Mouse (Mus musculus): Measurements from ENCODE around the gene Dpp10.

Dpp10 gene

GRCm38 (mm10) chr1:124044925-124045640 is at the start of gene Dpp10:
Gene Dpp10, minus strand, starts transcription at chr1:124045559.
- DNase-seq, result no peak

DNA sequence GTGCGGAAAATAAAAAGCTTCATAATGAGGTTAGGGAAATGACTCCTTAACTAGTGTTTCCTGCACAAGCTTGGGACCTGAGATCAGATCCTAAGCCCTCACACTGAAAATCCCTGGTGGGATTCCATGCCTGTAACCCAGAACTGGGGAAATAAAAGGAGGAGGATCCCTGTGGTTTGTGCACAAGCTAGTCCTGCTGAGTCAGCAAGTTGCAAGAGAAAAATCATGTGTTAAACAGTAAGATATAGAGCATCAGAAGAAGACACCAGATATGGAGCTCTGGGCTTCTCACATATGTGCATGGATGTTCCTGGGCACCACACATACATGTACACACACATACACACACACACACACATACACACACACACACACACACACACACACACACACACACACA is 3.2 kb upstream of the Dpp10 start:
- DNase-seq, result no peak

DNA sequence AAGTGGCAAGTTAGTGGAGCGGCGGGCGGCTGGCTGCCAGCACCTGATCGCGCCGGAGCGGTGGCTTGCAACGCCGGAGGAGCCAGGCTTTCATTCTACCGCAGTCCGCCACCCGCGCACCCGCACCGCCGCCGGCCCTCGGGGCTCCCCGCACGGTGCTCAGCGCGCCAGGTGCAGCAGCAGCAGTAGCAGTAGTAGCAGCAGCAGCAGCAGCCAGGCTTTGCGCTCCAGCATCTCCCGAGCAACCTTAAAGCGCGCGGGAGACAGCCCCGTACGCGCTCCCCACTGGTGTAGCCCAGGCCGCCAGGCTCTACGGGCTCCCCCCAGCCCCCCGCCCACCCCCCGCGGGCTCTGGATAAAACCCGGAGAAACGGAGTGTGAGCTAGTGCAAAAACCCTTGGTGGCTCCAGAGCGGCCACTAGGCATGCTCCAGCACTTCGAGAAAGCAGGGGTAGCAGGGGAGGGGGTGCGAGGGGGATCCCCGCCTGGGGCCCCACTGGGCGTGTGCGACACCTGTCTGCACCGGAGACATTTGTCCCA is 472 bp upstream of the Dpp10 start:
- DNase-seq, result no peak

GRCm38 (mm10) chr1:124044161-124044560 is 1.2 kb downstream of the Dpp10 start:
- no peak for DNase-seq

- DNase-seq, result no peak
Measured at GRCm38 (mm10) chr1:124043421-124043820, 1.9 kb downstream of the Dpp10 start.

DNA sequence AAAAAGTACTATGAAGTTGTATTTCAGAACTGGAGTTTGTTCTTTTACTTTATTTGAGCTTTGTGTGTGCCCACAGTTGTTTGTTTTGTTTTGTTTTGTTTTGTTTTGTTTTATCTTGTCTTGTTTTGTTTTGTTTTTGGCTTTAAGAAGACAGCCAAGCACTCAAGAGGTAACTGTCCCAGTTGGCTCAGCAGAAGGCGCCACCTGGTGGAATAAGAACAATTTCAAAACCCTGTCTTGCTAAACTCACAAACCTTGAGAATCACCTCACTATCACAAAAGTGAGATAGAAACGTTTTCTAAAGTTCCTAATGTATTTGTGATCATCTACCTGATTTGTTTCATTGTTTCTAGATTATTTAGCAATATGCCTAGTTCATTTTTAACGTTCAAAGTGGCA is 3.8 kb downstream of the Dpp10 start:
- peak; percentile 19 for DNase-seq

DNA sequence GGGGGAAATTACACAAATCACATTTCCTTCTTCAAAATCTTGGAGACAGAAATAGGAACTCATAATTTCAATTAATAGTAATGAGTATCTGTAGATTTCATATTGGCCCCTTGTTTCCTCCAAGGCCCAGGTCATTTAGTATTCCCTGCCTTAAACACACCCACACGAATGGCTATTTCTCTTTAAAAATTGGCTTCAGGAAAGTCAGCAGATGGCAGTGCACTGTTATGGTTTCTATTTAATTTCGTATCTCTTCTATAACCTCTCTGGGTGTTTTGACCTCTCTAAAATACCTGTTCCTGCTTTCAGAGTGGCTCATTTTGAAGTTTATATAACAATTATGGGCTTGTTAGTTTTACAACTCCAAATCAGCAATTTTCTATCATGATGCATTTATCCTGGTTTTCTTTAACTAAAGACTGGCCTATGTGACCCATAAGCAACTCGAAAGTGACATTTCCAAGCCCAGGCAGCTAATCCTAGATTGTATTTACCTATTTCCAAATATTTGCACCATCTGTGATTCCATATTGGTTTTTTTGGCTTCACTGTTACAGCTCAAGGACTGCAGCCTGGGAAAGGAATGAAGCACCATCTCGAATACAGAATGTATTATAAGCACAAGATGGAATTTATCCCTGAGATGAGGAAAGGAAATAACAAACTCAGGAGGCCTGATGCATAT is 9.9 kb downstream of the Dpp10 start:
- DNase-seq, result no peak

GRCm38 (mm10) chr1:124032677-124033076 is 12.7 kb downstream of the Dpp10 start:
- no peak for DNase-seq

GRCm38 (mm10) chr1:124031968-124032367 is 13.4 kb downstream of the Dpp10 start:
- DNase-seq, result no peak

DNA sequence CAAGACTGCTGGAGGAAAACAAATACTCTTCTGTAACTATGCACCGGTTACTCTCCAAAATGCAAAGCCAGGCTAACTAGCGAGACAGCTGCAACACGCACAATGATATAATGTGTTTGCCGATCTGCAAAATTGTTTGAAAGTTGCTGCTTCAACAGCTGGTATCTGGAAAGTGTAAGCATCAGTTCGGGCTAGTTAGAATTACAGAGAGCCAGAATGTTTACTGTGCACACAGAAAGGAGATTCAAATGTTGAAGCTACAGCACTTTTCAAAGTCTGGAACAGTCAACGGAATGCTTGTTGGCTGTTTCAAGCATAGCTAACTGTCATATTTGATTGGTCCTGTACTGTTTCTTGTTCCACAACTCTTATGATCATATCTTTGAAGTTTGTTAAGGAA is 42.6 kb downstream of the Dpp10 start:
- no peak for DNase-seq

DNA sequence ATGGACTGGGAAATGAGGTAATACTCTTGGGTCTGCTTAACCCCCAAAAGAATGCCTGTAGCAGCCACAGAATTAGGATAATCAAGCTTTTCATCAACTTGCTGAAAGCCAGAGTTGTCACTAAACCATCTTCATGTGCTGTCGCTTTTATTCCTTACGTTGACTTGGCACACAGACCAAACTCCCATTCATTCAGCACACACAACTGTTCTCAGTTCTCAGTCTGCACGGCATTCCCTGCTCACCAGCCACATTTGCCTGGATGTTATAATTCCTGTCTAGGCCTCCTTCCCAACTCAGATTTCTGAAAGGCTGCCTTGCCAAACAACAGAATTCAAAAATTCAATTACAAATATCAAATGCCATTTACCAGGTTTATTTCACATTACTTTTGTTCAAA is 49.6 kb downstream of the Dpp10 start:
- DNase-seq, result no peak

GRCm38 (mm10) chr1:123985324-123986024 is 59.9 kb downstream of the Dpp10 start:
- no peak for DNase-seq

DNA sequence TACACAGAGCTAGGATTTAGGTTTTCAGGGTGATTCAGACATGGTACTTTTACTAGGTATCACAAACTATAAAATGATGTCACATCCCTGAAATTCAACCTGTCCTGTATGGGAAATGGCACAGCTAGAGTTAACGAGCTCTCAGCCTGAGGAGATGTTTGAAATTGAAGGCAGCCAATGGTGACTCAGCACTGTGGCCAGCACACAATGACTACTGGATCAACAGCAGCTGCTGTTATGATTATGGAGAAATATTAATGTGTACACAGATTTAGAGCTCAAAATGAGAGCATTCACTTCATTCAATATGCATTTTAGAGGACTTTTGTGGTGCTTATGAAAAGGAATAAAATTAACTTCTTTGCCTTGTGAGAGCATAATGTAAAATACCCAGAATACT is 66.8 kb downstream of the Dpp10 start:
- DNase-seq, result no peak

DNA sequence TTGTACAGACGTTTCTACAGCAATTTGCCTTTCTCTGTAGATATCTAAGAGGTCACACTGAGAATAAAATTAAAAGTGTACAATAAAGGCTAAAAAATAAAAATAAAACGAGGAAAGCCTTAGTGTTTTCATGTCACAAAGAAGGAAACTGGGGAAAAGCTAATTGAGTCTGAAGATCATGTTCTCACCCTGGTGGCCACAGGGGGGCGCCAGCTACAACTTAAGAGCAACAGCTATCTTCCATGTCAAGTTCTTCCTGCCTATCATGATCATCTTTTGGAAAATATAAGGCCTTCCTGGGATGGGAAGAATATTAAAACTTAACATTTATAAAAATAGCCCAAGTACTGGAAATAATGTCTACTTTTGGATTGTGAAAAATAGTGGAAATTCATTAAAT is 70.7 kb downstream of the Dpp10 start:
- peak; percentile 1 for DNase-seq

- no peak for DNase-seq
Measured at GRCm38 (mm10) chr1:123946149-123946548, 99.2 kb downstream of the Dpp10 start.

GRCm38 (mm10) chr1:123940826-123941225 is 104.5 kb downstream of the Dpp10 start:
- DNase-seq, result no peak

DNA sequence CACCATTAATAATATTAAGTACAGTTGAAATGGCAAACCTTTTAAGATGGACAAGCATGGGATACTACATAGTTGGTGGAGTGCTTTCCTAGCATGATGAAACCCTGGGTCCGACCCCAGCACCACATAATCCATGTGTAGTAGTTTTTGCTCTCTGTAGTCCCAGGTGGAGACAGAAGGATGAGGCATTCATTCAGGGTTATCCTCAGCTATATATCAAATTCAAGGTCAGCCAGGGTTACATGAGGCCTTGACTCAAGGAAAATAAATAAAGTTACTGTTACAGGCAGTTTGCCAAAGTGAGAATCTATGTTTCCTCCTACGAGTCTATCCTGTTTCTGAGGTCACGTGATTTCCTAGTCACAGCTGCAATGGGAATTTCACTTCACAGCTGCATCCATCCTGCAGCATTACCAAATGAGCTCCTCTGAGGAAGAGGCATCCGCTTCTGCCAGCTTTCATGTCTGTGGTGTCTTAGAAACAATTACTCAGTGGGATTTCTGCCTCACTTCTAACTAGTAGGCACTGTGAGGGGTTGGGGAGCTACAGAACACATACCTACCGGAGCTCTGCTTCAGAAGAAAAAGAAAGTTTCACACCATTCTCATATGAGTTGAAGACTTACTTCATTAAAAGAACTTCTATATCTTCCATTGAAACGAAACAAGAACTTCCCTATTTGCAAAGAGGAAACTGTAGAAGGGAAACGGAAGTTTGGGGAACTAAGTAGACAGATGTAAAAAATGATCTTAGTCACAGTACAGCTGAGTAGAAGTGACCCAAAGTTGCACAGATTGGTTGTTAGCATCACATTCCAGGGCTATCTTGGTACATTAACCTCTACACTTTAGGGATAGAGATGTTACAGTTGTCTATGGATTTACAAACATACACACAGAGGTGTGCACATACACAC is 111.3 kb downstream of the Dpp10 start:
- peak; percentile 3 for DNase-seq

GRCm38 (mm10) chr1:123928003-123928370 is 117.4 kb downstream of the Dpp10 start:
- DNase-seq, result no peak

DNA sequence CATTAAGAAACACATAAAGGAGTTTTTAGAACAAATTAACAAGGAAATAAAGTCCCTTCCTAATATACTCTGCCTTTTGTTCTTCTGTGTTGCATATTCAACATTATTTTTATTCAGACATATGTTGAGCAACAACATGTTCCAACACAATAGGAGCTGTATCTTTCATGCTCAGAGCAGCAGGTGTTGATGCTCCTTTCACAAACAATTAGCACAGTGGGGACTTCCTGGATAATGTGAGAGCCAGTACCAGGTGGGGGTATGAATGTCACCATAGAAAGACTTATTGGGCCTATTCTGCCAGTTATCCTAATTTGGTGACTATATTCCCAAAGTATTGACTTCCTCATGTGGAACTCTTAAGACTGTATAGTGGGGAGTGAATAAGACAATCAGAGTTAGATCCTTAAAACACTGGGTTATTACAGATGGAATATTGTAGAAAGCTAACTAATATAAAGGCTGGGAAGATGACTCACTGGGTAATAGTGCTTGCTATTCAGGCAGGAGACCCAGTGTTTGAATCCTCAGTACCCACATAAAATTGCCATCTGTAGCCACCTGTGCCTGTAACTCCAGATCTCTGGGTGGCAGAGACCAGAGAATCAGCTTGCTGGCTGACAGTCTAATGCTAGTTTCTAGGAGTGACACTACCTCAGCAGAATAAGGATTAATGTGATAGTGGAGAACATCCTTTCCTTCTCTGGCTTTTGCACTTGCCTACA is 117.9 kb downstream of the Dpp10 start:
- DNase-seq, result no peak

DNA sequence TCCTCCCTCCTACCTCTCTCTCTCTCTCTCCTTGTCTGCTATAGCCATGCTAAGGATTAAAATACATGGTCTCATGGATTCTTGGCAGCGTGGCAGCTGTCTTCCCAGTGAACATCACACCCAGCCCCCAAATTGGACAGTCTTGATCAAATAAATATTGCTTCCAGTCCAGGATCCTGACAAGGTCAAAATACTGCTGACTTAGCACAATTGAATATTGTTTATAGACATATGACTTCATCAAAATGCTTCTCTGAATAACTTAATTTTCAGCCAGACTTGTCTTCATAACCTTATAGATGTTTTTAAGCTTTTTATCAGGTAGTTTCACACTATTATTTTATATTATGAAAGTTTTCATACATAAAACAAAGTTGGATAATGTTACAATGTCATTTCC is 120.5 kb downstream of the Dpp10 start:
- no peak for DNase-seq

DNA sequence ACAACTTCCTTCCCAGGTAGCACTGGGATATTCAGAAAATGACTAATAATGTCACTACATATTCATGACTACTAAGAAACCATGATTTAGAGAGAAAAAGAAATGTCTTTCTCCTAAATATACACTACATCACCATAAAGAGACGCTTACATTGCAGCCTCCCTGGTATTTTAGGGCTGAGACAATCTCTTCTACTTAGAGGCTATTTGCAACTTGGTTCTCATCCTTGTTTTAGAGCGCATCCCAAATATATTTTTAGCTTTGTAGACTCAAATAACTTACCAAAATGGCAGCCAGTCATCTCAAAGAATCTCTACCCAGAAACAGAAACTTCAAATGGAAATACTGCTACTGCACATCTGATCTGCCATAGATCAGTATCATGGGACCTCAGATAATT is 121.5 kb downstream of the Dpp10 start:
- no peak for DNase-seq

DNA sequence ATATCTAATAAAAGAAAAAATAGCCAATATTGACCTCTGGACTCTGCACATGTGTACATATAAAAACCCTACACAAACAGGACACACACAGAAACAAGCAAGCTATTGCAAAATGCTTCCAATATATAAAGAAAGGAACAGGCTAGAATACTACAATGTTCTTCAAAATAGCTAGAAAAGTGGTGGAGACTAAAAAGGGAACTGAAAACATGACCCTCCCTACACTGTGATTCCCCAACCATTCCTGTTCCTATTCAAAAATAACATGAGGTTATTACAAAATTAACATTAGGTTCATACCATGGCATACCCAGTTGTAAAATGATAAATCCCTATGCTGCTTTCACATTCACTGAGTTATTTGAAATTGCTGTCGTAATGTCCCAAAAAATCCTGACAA is 125.8 kb downstream of the Dpp10 start:
- DNase-seq, result no peak

Measured in kidney, adult 9 months (tissue).